Mouse (Mus musculus) cerebellum, postnatal 4 days (tissue): Measurements from ENCODE around the gene Nr2c2.

Source experiments
- DNase-seq, 2 experiments: peaks; one replicate each; pipeline ENCODE4 v3.0.0; 2022; ENCODE audit warnings: low spot score in 2 of 2, mixed read lengths in 1 of 2

The Nr2c2 gene

GRCm38 (mm10) chr6:92126861-92127468, 35.8 kb downstream of the Nr2c2 start:
- DNase-seq: no peak

- DNase-seq: no peak
Observed at GRCm38 (mm10) chr6:92131456-92131855, 40.3 kb downstream of the Nr2c2 start.

- DNase-seq: no peak
Observed at GRCm38 (mm10) chr6:92132021-92132911, 41.1 kb downstream of the Nr2c2 start.

- DNase-seq: no peak
Observed at GRCm38 (mm10) chr6:92133617-92134016, 42.4 kb downstream of the Nr2c2 start.

- no peak for DNase-seq
Observed at GRCm38 (mm10) chr6:92136356-92136755, 45.2 kb downstream of the Nr2c2 start.

GRCm38 (mm10) chr6:92145881-92146280, 54.7 kb downstream of the Nr2c2 start:
- no peak for DNase-seq

- no peak for DNase-seq
Observed at GRCm38 (mm10) chr6:92153774-92154173, 62.6 kb downstream of the Nr2c2 start.

- DNase-seq: no peak
Observed at GRCm38 (mm10) chr6:92158801-92159200, 67.6 kb downstream of the Nr2c2 start.

- no peak for DNase-seq
Observed at GRCm38 (mm10) chr6:92162724-92163123, 71.5 kb downstream of the Nr2c2 start.

- no peak for DNase-seq
Observed at GRCm38 (mm10) chr6:92176450-92176849, 85.3 kb downstream of the Nr2c2 start.

GRCm38 (mm10) chr6:92183621-92184131, 92.5 kb downstream of the Nr2c2 start, which contains the start of gene Mrps25:
Gene Mrps25, minus strand, starts transcription at chr6:92184033.
- DNase-seq: peak; percentile 52 to 79

- no peak for DNase-seq
Observed at GRCm38 (mm10) chr6:92184178-92184577, 93.0 kb downstream of the Nr2c2 start.

- no peak for DNase-seq
Observed at GRCm38 (mm10) chr6:92199414-92199813, 108.2 kb downstream of the Nr2c2 start.

GRCm38 (mm10) chr6:92214055-92214772, 123.0 kb downstream of the Nr2c2 start:
- DNase-seq: peak in 1 of 2 experiments; percentile 11

GRCm38 (mm10) chr6:92214773-92215449, 123.7 kb downstream of the Nr2c2 start, which contains the start of gene Rbsn:
Gene Rbsn, minus strand, starts transcription at chr6:92214925.
- peak; percentile 77 to 87 for DNase-seq

- peak in 1 of 2 experiments; percentile 42 for DNase-seq
Observed at GRCm38 (mm10) chr6:92219445-92219844, 128.3 kb downstream of the Nr2c2 start.

- DNase-seq: no peak
Observed at GRCm38 (mm10) chr6:92221604-92222003, 130.4 kb downstream of the Nr2c2 start.

GRCm38 (mm10) chr6:92222021-92222420, 130.8 kb downstream of the Nr2c2 start:
- no peak for DNase-seq
